Mouse (Mus musculus): Measurements from ENCODE around the gene Ahcyl1.

The Ahcyl1 gene

GRCm38 (mm10) chr3:107704371-107704705 lies 8.0 kb upstream of the Ahcyl1 start:
- no peak for DNase-seq (ENCODE audit: low read depth in 2 of 2, low spot score in 2 of 2)

- no peak for DNase-seq (ENCODE audit: low read depth in 2 of 2, low spot score in 2 of 2)
Measured at GRCm38 (mm10) chr3:107703675-107704370, 7.5 kb upstream of the Ahcyl1 start.

- DNase-seq (ENCODE audit: low read depth in 2 of 2, low spot score in 2 of 2), result no peak
Measured at GRCm38 (mm10) chr3:107701767-107702394, 5.5 kb upstream of the Ahcyl1 start.

GRCm38 (mm10) chr3:107700625-107701024 lies 4.3 kb upstream of the Ahcyl1 start:
- no peak for DNase-seq (ENCODE audit: low read depth in 2 of 2, low spot score in 2 of 2)

GRCm38 (mm10) chr3:107696910-107697309 lies 550 bp upstream of the Ahcyl1 start:
- no peak for DNase-seq (ENCODE audit: low read depth in 2 of 2, low spot score in 2 of 2)

- DNase-seq (ENCODE audit: low read depth in 2 of 2, low spot score in 2 of 2), result no peak
Measured at GRCm38 (mm10) chr3:107695219-107695947, 977 bp downstream of the Ahcyl1 start.

- DNase-seq (ENCODE audit: low read depth in 2 of 2, low spot score in 2 of 2), result no peak
Measured at GRCm38 (mm10) chr3:107694256-107694900, 2.0 kb downstream of the Ahcyl1 start.

GRCm38 (mm10) chr3:107690366-107690765 lies 6.0 kb downstream of the Ahcyl1 start:
- DNase-seq (ENCODE audit: low read depth in 2 of 2, low spot score in 2 of 2), result no peak

GRCm38 (mm10) chr3:107689245-107689644 lies 7.1 kb downstream of the Ahcyl1 start:
- DNase-seq (ENCODE audit: low read depth in 2 of 2, low spot score in 2 of 2), result no peak

GRCm38 (mm10) chr3:107688236-107688635 lies 8.1 kb downstream of the Ahcyl1 start:
- DNase-seq (ENCODE audit: low read depth in 2 of 2, low spot score in 2 of 2), result no peak

GRCm38 (mm10) chr3:107686276-107686977 lies 9.9 kb downstream of the Ahcyl1 start:
- DNase-seq (ENCODE audit: low read depth in 2 of 2, low spot score in 2 of 2), result no peak

GRCm38 (mm10) chr3:107685652-107686051 lies 10.7 kb downstream of the Ahcyl1 start:
- DNase-seq (ENCODE audit: low read depth in 2 of 2, low spot score in 2 of 2), result no peak

- no peak for DNase-seq (ENCODE audit: low read depth in 2 of 2, low spot score in 2 of 2)
Measured at GRCm38 (mm10) chr3:107683587-107683986, 12.8 kb downstream of the Ahcyl1 start.

- no peak for DNase-seq (ENCODE audit: low read depth in 2 of 2, low spot score in 2 of 2)
Measured at GRCm38 (mm10) chr3:107680790-107681576, 15.4 kb downstream of the Ahcyl1 start.

- DNase-seq (ENCODE audit: low read depth in 2 of 2, low spot score in 2 of 2), result no peak
Measured at GRCm38 (mm10) chr3:107671509-107671908, 24.9 kb downstream of the Ahcyl1 start.

- no peak for DNase-seq (ENCODE audit: low read depth in 2 of 2, low spot score in 2 of 2)
Measured at GRCm38 (mm10) chr3:107670500-107670899, 25.9 kb downstream of the Ahcyl1 start.

- DNase-seq (ENCODE audit: low read depth in 2 of 2, low spot score in 2 of 2), result no peak
Measured at GRCm38 (mm10) chr3:107668786-107669185, 27.6 kb downstream of the Ahcyl1 start.

- no peak for DNase-seq (ENCODE audit: low read depth in 2 of 2, low spot score in 2 of 2)
Measured at GRCm38 (mm10) chr3:107667426-107667825, 28.9 kb downstream of the Ahcyl1 start.

- DNase-seq (ENCODE audit: low read depth in 2 of 2, low spot score in 2 of 2), result no peak
Measured at GRCm38 (mm10) chr3:107664641-107665040, 31.7 kb downstream of the Ahcyl1 start.

- no peak for DNase-seq (ENCODE audit: low read depth in 2 of 2, low spot score in 2 of 2)
Measured at GRCm38 (mm10) chr3:107659000-107659399, 37.4 kb downstream of the Ahcyl1 start.

All from CD8-positive naive resting alpha-beta T cell, adult 2 months (primary cell).